Mouse (Mus musculus) lung, embryonic 14.5 days (tissue): ENCODE data around the gene Casc1. TPM values are rescaled to one million over a fixed set of nuclear protein-coding genes. Genes with fewer than 3 reads are reported as not detected.
A peak's percentile ranks its signal among the peaks of the same experiment; 100 is the strongest.

Source experiments
- ATAC-seq: fragments of 200-750 bp; cut with Nextera tagmentation; 2 replicates; pipeline ENCODE4 v1.8.0; 2017; ENCODE audit warnings: mild to moderate bottlenecking, moderate TSS enrichment, moderate library complexity; ENCODE audit not compliant: insufficient read depth
- DNase-seq: peaks from one replicate; pipeline ENCODE4 v3.0.0-alpha.2; 2015
- H3K27ac ChIP-seq: fragments of 300-500 bp; sonication (generic); 2 replicates; pipeline ENCODE4 v1.5.1; 2014; ENCODE audit warnings: low read depth, mild to moderate bottlenecking, moderate library complexity
- H3K27me3 ChIP-seq: fragments of 300-500 bp; sonication (generic); 2 replicates; pipeline ENCODE4 v1.6.1; 2014; ENCODE audit warnings: low read length, control low read depth; ENCODE audit not compliant: insufficient read depth
- H3K36me3 ChIP-seq: fragments of 300-500 bp; sonication (generic); 2 replicates; pipeline ENCODE4 v1.6.1; 2014; ENCODE audit warnings: control low read depth; ENCODE audit not compliant: insufficient read depth
- H3K4me1 ChIP-seq: fragments of 300-500 bp; sonication (generic); 2 replicates; pipeline ENCODE4 v1.6.1; 2014; ENCODE audit warnings: antibody characterized with exemption, control low read depth; ENCODE audit not compliant: insufficient read depth
- H3K4me2 ChIP-seq: fragments of 300-500 bp; sonication (generic); 2 replicates; pipeline ENCODE4 v1.6.1; 2014; ENCODE audit warnings: mild to moderate bottlenecking
- H3K4me3 ChIP-seq: fragments of 300-500 bp; sonication (generic); 2 replicates; pipeline ENCODE4 v1.5.1; 2014; ENCODE audit warnings: low read depth, low read length
- H3K9ac ChIP-seq: fragments of 300-500 bp; sonication (generic); 2 replicates; pipeline ENCODE4 v1.6.1; 2014
- H3K9me3 ChIP-seq: fragments of 300-500 bp; sonication (generic); 2 replicates; pipeline ENCODE4 v1.6.1; 2016; ENCODE audit warnings: low read depth, low read length, control low read depth
- CTCF ChIP-seq: IDR thresholded peaks from 2 replicates; pipeline ENCODE4 v1.5.1; 2016; ENCODE audit warnings: antibody characterized with exemption, low read depth
- WGBS: fragments of 180-500 bp; shearing (Covaris S2); extraction: QIAGEN DNeasy Blood & Tissue Kit; methylation state at CpG from one replicate; pipeline ENCODE4 v1.1.7; 2014; 5-methylcytosine and 5-hydroxymethylcytosine counted together
- polyA plus RNA-seq: library from polyadenylated mRNA; unstranded; fragments of >200 nt; fragmentation: Nextera tagmentation; extraction: Ambion mirVana; gene quantifications from 2 replicates; pipeline ENCODE4 v1.2.1, GENCODE M21; 2014

The Casc1 gene
- polyA plus RNA-seq, 1 experiment from 2014 or later, result 0.50 TPM

- H3K27ac ChIP-seq, result peak overlapping the region; percentile 21
- no peaks in the 10 kb centered on the region for H3K4me1 ChIP-seq
- no peak for ATAC-seq
- DNase-seq, result no peak
- no peaks in the 10 kb centered on the region for H3K27me3 ChIP-seq
- H3K9ac ChIP-seq, result no peak overlapping the region
- no peak overlapping the region for H3K4me3 ChIP-seq
- no peak for TF ChIP-seq CTCF
- 67% methylated on average over 13 of the region's 13 CpGs for WGBS
- no peaks in the 10 kb centered on the region for H3K36me3 ChIP-seq
- no peaks in the 10 kb centered on the region for H3K9me3 ChIP-seq
- no peak overlapping the region for H3K4me2 ChIP-seq
These were observed 8.2 kb downstream of the Casc1 start for GRCm38 (mm10) chr6:145202432-145203125.

- Histone ChIP-seq H3K36me3 (no peaks in the 10 kb centered on the region), H3K9ac (no peak overlapping the region), H3K4me2 (no peak overlapping the region), H3K27ac (no peak overlapping the region), H3K4me1 (no peaks in the 10 kb centered on the region), H3K27me3 (no peaks in the 10 kb centered on the region), H3K4me3 (no peak overlapping the region), H3K9me3 (no peaks in the 10 kb centered on the region)
- 85% methylated on average over 8 of the region's 8 CpGs for WGBS
- no peak for ATAC-seq
- DNase-seq, result no peak
- TF ChIP-seq CTCF, result no peak
These were observed 12.7 kb downstream of the Casc1 start for GRCm38 (mm10) chr6:145197949-145198686.

- no peak for ATAC-seq
- no peak overlapping the region for H3K9ac ChIP-seq
- H3K27ac ChIP-seq, result no peak overlapping the region
- no peak for TF ChIP-seq CTCF
- no peaks in the 10 kb centered on the region for H3K9me3 ChIP-seq
- no peaks in the 10 kb centered on the region for H3K27me3 ChIP-seq
- H3K4me1 ChIP-seq, result no peaks in the 10 kb centered on the region
- H3K4me3 ChIP-seq, result no peak overlapping the region
- no peak overlapping the region for H3K4me2 ChIP-seq
- DNase-seq, result no peak
- no peaks in the 10 kb centered on the region for H3K36me3 ChIP-seq
- 69% methylated on average over 11 of the region's 11 CpGs for WGBS
These were observed 17.4 kb downstream of the Casc1 start for GRCm38 (mm10) chr6:145193446-145193845.

- Histone ChIP-seq H3K9me3 (no peaks in the 10 kb centered on the region), H3K4me1 (no peaks in the 10 kb centered on the region), H3K27ac (no peak overlapping the region), H3K27me3 (no peaks in the 10 kb centered on the region), H3K9ac (no peak overlapping the region), H3K4me2 (no peak overlapping the region), H3K36me3 (no peaks in the 10 kb centered on the region), H3K4me3 (no peak overlapping the region)
- ATAC-seq (no peak), DNase-seq (no peak)
- WGBS, result 72% methylated on average over 3 of the region's 3 CpGs
- no peak for TF ChIP-seq CTCF
These were observed 17.8 kb downstream of the Casc1 start for GRCm38 (mm10) chr6:145193038-145193437.

GRCm38 (mm10) chr6:145187093-145188088 lies 23.4 kb downstream of the Casc1 start:
- TF ChIP-seq CTCF, result peak; percentile 41
- peak; percentile 84 for DNase-seq
- Histone ChIP-seq H3K9ac (peak overlapping the region; percentile 11; the same call in 1 of the 2 replicates), H3K4me3 (peak overlapping the region; percentile 22), H3K4me2 (peak overlapping the region; percentile 50), H3K36me3 (no peaks in the 10 kb centered on the region), H3K27me3 (no peaks in the 10 kb centered on the region), H3K9me3 (no peaks in the 10 kb centered on the region), H3K27ac (no peak overlapping the region), H3K4me1 (no peaks in the 10 kb centered on the region)
- ATAC-seq, result no peak
- WGBS, result 58% methylated on average over 27 of the region's 27 CpGs

- Histone ChIP-seq H3K27me3 (no peaks in the 10 kb centered on the region), H3K9ac (no peak overlapping the region), H3K9me3 (no peaks in the 10 kb centered on the region), H3K4me2 (no peak overlapping the region), H3K4me1 (no peaks in the 10 kb centered on the region), H3K4me3 (no peak overlapping the region), H3K36me3 (no peaks in the 10 kb centered on the region), H3K27ac (no peak overlapping the region)
- DNase-seq (no peak), ATAC-seq (no peak)
- no peak for TF ChIP-seq CTCF
- 71% methylated on average over 1 of the region's 1 CpGs for WGBS
These were observed 24.7 kb downstream of the Casc1 start for GRCm38 (mm10) chr6:145186096-145186495.
